Mouse (Mus musculus) adrenal gland, postnatal 14 days (tissue): ENCODE data around the gene Fam131c. TPM values are rescaled to one million over a fixed set of nuclear protein-coding genes. Genes with fewer than 3 reads are reported as not detected.

Experiments used
- DNase-seq: peaks from one replicate; pipeline ENCODE4 v3.0.0; 2021; ENCODE audit warnings: mixed read lengths
- total RNA-seq: library from RNA; stranded (reverse); gene quantifications from 2 replicates; pipeline ENCODE4 v1.2.3, GENCODE M21; 2021

Fam131c gene
- total RNA-seq, 1 experiment from 2014 or later: 16.9 TPM

GRCm38 (mm10) chr4:141411430-141411992, 43.5 kb downstream of the Fam131c start:
- no peak for DNase-seq

- no peak for DNase-seq
These were observed 47.9 kb downstream of the Fam131c start, which contains the start of gene Clcnkb for GRCm38 (mm10) chr4:141415924-141416323. Gene Clcnkb, minus strand, starts transcription at chr4:141416014.

DNA sequence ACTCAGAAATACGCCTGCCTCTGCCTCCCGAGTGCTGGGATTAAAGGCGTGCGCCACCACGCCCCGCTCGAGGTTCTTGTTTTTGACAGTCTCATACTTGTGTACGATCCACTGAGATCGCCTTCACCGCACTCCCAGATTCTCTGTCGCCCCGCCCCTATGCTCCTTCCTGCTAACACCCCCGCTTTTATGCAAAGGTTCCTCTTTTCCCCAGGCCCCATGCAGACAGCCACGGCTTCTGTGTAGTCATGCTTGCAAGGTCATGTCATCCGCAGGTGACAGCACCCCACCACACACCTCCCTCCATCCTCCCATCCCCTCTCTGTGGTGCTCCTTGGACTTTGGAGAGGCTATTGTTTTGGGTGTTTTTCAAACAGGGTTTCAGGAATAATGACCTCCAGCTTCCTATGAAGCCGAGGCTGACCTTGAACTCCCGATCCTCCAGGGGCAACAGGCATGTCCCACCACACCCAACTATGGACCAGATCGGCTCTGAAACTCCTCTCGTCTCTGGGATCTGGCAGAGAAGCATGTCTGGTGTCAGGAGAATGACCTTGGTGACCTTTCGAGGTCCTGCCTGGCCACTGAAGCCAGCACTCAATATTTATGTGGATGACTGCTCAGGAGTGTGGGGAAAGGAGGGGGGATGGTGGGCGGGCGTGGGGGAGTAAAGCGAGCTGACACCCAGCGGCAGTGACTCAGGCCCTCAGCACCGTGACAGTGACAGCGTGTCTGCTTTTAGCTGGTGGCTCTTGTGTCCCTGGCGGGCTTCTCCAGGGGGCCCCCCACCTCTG, 51.6 kb downstream of the Fam131c start:
- peak; percentile 77 for DNase-seq

GRCm38 (mm10) chr4:141420192-141420829, 52.3 kb downstream of the Fam131c start, which contains the start of gene Hspb7:
Gene Hspb7, plus strand, starts transcription at chr4:141420779.
- DNase-seq: no peak

- no peak for DNase-seq
These were observed 52.9 kb downstream of the Fam131c start for GRCm38 (mm10) chr4:141420886-141421285.

DNA sequence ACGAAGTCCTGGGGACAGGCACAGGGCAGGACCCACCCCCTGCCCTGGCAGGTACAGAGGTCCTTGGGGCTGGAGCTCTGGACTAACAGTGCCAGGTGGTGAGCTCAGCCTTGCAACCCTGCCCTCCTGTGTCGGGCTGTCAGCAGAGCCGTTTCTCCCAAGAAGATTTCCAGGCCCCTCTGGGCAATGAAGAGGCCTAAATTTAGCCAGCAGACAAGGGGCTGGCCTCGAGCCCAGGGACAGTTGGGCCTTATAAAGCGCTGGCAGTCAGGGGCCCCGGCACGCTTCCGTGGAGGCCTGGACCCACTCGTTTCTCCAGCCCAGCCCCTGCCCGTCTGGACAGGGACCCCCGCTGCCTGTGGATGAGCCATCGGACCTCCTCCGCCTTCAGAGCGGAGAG, 53.4 kb downstream of the Fam131c start:
- peak; percentile 61 for DNase-seq

DNA sequence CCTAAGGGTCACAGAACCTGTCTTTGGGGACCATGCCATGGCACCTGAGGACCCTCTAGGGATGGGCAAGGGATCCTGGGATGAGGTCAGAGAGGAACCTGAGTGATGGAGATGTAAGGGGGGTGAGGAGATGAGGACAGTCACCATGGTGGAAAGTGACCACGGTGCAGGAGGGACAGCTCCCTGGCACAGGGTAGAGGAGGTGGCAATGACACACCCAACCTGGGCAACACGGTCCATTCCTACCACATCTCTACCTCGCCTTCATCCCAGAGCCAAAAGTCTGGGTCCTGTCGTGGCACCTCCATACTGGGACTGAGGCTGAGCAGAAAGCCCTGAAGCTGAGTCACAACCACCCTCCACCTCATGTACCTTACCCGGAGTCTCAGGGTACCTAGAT, 54.8 kb downstream of the Fam131c start:
- DNase-seq: no peak

DNA sequence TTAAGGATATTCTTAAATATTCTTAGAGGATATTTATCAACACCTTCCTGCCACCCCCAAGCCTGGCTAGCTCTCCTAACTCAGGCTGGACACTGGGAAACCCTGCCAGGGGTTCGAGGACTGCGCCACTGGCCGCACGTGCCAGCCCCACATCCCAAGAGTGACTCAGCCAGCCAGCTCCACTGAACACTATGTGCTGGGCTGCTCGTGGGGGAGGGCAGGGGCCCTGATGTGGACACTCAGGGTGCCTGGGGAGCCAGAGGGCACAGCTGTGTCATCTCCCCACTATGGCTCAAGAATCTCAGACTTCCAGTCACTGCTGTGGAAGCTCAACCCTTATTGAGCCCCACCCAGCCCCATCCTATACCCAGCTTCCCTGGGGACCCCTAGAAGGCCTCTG, 55.3 kb downstream of the Fam131c start:
- DNase-seq: no peak

DNA sequence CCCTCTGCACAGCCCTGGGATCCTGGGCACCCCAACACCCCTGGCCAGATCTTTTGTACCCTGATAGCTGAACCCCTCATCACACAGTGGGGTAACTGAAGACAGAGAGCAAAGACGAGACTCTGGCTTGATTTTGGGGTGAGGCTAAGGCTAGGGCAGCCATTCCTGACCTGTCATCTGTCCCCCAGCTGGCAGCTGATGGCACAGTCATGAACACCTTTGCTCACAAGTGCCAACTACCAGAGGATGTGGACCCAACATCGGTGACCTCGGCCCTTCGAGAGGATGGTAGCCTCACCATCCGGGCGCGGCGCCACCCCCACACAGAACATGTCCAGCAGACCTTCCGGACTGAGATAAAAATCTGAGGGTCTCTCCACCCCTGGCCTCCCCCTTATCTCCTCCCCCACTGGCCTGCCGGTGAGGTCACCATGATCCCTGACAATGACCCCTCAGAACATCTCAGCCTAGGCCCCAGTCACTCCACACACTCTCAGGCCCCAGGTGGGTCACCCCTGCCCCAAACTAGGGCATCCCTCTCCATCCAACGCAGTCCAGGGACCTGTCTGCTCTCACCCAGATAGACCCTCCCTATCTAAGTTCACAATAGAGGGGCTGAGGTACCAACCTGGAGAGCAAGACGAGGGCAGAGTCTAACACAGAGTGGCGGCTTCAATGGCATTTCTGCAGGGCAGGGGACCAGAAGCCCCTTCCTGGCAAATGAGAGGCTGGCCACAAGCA, 55.8 kb downstream of the Fam131c start:
- no peak for DNase-seq

DNA sequence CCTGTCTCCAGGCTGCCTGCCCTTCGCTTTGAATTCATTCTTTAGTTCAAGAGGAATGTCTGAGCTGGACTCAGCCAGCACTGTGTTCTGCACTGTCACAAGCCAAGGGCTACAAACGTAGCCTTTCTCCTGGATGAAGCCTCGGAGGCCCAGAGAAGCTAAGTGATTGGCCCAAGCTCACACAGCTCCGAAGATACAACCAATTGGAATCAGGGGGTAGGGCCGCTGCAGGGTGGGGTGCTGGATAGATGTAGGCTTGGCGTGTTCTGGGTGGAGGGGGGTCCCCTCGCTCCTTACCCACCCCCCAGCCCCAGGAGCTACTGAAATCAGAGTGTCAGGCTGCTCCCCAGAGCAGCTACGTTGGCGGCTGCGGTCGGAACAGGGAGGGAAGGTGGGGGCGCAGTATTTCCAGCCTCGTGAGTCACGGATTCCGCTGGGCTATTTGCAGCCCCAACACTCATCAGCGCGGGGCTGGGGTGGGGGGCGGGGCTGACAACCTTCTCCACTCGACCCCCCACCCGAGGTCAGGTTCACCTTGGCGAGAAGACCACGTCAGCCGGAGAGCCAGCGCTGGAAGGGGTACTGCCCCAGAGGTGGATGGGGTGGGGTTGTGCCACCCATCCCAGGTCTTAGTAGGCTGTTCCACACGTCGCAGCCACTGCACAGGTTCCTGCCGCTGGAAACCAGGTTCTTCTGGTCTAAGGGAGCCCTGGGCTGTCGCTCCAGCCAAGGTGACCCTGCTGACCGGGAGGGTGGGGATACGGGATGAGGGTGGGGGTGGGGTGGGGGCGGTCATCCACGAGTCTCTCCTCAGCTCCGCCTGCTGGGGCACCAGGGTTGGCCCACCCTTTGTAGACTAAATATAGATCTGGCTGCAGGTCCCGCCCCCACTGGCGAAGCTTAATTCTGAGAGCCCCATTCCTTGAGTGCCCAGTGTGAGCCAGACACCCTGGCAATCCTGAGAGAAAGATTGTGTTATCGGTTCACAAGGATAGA, 57.8 kb downstream of the Fam131c start:
- peak; percentile 63 for DNase-seq

DNA sequence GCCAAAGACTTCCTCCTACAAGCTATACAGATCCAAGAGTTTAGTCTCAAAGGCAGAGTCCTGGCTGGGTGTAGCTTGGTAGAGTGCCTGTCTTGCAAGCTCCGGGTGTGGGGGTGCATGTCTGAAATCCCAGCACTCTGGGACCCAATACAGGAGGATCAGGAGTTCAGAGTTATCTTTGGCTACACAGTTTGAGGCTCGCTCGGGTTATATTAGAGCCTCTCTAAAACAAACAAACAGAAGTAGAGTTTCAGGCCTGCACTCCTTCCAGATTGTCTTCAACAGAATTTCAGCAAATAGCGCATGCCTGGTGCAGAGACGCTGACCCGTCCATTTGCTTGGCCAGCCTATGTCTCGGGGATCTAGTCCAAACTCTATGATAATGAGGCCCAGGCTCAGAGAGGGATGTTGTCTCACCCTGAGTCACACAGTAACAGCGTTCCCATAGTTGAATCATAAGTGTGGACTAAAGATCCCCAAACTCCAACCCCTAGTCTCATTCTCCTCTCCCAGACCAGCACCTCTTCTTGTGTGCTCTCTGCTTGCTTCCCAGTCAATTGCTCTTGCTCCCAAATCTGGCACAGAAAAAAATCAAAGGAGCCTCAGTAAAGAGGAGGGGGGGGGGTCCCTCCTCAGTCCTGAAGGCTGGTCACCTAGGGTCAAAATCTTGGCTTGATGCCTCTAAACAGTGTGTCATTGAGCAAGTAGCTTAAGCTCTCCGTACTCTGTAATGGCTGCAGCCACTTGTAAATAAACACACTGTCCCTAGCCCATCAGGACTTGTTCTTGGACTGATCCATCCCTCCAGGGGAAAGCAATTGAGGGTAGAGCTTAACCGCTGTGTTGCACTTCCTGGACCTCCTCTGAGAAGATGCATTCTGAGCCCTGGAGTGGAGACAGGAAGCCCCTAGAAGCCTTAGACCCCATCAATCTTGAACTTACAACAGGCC, 59.1 kb downstream of the Fam131c start:
- DNase-seq: no peak

DNA sequence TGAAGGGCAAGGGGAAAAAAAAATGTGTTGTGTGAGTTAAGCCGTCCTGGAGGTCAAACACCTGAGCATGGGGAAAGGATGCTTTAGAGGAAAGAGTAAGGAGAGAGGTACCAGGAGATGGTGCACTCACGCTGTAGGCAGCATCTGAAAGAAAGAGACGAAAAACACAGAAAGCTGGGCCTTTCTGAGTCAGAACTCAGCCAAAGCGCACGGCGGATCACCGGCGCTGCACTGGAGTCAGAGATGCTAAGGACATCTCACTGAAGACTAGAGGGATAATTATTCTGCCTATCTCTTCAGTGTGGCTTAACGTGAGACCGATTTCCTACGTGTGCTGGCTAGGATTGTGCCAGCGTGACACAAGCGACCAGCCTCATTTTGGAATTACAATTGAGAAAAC, 59.9 kb downstream of the Fam131c start:
- DNase-seq: no peak

- peak; percentile 39 for DNase-seq
These were observed 61.4 kb downstream of the Fam131c start for GRCm38 (mm10) chr4:141429381-141429780.

DNA sequence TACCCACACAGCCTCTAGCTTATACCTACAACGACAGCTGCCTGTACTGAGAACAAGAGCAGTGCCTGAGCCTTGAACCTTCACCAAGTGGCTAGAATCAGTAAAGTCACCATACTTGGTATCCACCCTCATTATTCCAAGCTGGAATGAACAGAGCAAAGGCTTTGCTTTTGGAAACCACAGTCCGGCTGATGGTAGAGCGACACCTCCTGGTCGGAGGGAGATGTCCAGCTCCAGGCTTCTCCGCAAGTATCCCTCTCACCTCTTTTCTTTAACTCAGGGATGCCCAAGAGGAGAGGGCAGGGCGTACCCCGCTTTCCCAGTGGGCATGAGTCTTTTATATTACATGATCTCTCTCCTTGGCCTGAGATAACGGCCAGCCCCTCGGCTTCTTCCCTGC, 61.8 kb downstream of the Fam131c start:
- peak; percentile 77 for DNase-seq

DNA sequence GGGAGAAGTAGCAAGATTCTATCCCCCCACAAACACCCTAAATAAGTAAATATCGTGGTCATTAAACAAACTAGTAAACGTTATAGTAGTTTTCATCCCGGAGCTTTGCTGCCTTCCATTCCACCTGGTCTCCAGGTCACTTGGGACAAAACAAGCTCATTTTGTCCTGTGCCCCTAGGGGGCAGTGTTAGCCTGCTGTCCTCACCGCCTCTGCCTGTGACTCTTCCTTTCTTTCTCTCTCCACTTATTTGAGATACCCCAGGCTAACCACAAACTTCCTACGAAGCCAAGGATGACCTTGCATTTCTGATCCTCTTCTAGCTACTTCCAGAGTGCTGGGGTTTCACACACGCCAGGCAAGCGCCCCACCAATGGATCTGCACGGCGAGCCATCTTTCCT, 63.0 kb downstream of the Fam131c start:
- peak; percentile 86 for DNase-seq

DNA sequence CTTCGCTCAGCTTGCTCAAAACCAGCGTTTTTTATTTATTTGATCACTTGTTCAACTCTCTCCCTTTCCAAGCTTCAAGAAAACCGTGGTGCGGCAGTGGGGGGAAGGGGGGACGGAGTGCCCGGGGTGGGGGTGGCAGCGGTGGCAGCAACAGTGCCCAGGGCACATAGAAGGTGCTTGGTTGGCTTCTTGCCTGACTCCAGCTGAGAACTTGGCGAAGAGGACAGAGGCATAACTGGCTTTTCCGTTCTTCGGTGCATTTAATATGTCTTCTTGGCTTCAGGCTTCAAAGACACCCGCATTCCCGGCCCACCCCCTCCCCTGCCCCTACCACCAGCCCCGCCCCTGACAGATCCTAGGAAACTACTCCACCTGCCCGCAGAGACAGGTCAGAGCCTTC, 64.6 kb downstream of the Fam131c start:
- peak; percentile 41 for DNase-seq

- no peak for DNase-seq
These were observed 65.2 kb downstream of the Fam131c start for GRCm38 (mm10) chr4:141433191-141433590.
